Mouse (Mus musculus) olfactory bulb, adult 2 months (tissue): Measurements from ENCODE around the gene Fam185a. TPM values are rescaled to one million over a fixed set of nuclear protein-coding genes. Genes with fewer than 3 reads are reported as not detected.

Experiments used
- H3K27ac ChIP-seq: fragments of 200-500 bp; 2 replicates; pipeline ENCODE4 v1.5.1; 2012; ENCODE audit warnings: low read depth, low read length; ENCODE audit not compliant: insufficient read depth
- H3K4me1 ChIP-seq: fragments of 200-500 bp; 2 replicates; pipeline ENCODE4 v1.6.1; 2012; ENCODE audit warnings: low read length; ENCODE audit not compliant: control insufficient read depth, insufficient read depth
- H3K4me3 ChIP-seq: fragments of 200-500 bp; 2 replicates; pipeline ENCODE4 v1.5.1; 2012; ENCODE audit warnings: mild to moderate bottlenecking, low read depth, low read length, moderate library complexity; ENCODE audit not compliant: insufficient read depth
- CTCF ChIP-seq: fragments of 200-500 bp; IDR thresholded peaks from 2 replicates; pipeline ENCODE4 v1.5.1; 2012; ENCODE audit warnings: low read depth, mild to moderate bottlenecking, low read length, moderate library complexity; ENCODE audit not compliant: insufficient read depth
- POLR2A ChIP-seq: fragments of 200-500 bp; IDR thresholded peaks from 2 replicates; pipeline ENCODE4 v1.6.1; 2012; ENCODE audit warnings: mild to moderate bottlenecking, low read depth, low read length, moderate library complexity; ENCODE audit not compliant: insufficient read depth
- WGBS: fragments of 180-500 bp; shearing (Covaris S2); methylation state at CpG from one replicate; pipeline ENCODE4 v1.1.7; 2018; 5-methylcytosine and 5-hydroxymethylcytosine counted together
- polyA plus RNA-seq: library from polyadenylated mRNA; stranded (reverse); fragments of >200 nt; gene quantifications from 2 replicates; pipeline ENCODE4 v1.2.4, GENCODE M21; 2012; ENCODE audit warnings: low replicate concordance; ENCODE audit not compliant: missing spikeins, insufficient read depth, insufficient read length

Gene Fam185a
- polyA plus RNA-seq: not detected in 2 replicates

DNA sequence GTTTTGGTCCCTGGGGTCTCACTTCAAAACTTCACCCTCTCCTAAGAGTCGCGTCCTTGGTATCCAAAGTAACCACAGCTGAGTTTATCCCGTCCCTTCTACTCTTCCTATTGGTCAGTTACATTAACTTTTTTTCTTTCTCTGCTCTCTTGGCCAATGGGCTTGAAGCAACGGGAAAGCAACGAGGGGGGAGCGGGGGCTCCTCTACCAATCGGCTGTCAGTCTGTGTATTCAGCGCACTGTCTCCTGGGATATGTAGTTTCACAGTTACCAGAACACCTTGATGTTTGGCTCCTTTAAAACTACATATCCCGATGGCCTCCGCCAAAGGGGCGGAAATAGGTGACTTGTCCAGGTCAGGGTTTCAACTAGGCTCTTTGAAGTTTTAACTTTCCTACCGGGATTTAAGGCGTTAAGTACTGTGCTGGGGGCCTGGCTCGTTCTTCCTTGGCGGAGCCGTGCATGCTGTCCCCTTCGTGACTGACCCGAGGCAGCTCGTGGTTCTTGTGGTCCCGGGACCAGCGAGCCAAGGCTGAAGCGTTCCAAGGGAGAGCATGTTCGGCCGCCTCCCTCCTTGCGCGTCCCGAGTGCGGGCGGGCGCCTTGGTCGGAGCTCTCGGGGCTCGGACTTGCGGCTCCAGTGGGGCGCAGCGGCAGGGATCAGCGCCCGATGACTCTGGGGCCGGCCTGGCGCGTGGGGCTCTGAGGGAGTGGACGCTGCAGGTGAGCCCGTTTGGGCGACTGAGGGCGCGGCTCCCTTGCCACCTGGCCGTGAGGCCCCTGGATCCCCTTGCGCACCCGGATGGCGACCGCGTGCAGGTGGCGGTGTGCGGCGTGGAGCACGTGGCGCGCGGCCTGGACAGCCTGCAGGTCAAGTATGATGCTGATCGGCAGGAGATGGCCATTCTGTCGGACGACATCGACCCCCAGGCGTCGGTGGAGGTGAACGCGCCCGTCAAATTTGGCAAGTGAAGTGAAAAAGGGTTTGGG, at the start of gene Fam185a, which contains the start of gene Ccdc146:
TSS of gene Fam185a (plus strand) at position 345 of the 989 bp plus-strand sequence.
TSS of gene Ccdc146 (minus strand) at position 64 of the 989 bp plus-strand sequence.
- H3K4me3 ChIP-seq: peak within 1 kb of the TSS; percentile 87
- WGBS: under 1% methylated on average over 68 of the region's 68 CpGs
- TF ChIP-seq CTCF (no peak), POLR2A (no peak)
- 0 out of 2 replicates have a peak, but pooled peaks cover 3% of the 10 kb centered on the region for H3K4me1 ChIP-seq
- no peak within 1 kb of the TSS for H3K27ac ChIP-seq

GRCm38 (mm10) chr5:21376935-21377334, 47.8 kb upstream of the Fam185a start:
- WGBS: 84% methylated on average over 4 of the region's 4 CpGs

DNA sequence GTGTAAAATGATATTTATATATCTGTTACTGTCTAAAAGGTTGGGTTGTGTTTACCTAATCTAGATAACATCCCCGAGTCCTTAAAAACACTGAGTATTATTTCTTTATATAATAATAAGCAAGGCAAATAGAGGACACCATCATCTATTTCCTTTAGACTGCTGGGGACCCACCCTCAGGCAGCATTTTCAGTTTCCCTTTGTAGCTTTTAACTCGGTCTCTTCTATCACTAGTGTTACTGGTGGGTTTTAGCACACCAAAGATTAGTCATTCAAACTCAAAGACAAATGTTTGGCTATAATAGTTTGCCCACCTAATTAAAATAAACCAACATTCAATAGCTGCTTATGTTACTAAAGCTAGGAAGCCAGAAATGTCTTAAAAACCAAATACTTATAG, 46.4 kb upstream of the Fam185a start:
- WGBS: 88% methylated on average over 2 of the region's 2 CpGs
- Histone ChIP-seq H3K4me1 (no peaks in the 10 kb centered on the region), H3K4me3 (no peak overlapping the region), H3K27ac (no peak overlapping the region)
- TF ChIP-seq POLR2A: no peak
- no peak for TF ChIP-seq CTCF

More at GRCm38 (mm10) chr5:21376935-21377334, 47.8 kb upstream of the Fam185a start:
- H3K4me1 ChIP-seq: peaks cover 8% of the 10 kb centered on the region
- no peak overlapping the region for H3K27ac ChIP-seq
- H3K4me3 ChIP-seq: no peak overlapping the region
- TF ChIP-seq POLR2A: no peak
- no peak for TF ChIP-seq CTCF

DNA sequence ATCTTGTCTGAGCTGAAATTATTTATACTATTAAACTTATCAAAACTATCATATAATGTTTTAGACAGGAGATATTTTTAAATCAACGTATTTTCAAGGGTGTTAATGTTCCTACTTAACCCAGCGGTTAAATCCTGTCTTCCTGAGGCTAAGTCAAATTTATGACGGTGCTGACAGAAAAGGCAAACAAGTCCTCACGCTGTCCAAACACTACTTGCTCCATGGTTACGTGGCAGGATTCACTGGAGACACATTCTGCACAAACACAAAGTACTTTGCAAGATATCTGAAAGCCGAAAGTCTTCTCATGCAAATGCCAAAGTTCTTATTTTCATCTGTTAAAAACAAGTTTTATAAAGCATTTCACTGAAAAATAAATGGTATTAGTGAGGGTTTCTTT, 42.8 kb upstream of the Fam185a start:
- 79% methylated on average over 6 of the region's 6 CpGs for WGBS
- no peaks in the 10 kb centered on the region for H3K4me1 ChIP-seq
- no peak overlapping the region for H3K27ac ChIP-seq
- H3K4me3 ChIP-seq: no peak overlapping the region
- TF ChIP-seq POLR2A: no peak
- no peak for TF ChIP-seq CTCF

DNA sequence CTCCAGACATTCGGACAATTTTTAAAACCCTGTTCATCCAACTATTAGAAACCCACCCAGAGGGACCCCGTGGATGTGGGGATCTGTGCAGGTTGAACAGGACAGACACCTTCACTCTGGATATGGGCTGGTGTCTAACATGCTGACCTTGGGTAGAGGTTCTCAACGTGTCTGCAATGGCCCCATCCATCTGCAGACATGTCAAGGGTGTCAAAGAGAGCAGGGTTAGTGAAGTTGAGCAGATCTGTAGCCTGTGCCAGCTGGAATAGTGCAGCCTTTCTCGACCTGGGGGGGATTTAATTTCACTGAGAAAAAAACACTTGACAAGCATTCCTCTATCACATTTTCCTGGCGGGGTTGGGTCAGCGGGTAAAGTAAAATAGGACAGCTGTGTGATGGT, 42.1 kb upstream of the Fam185a start:
- Histone ChIP-seq H3K4me1 (no peaks in the 10 kb centered on the region), H3K4me3 (no peak overlapping the region), H3K27ac (no peak overlapping the region)
- TF ChIP-seq CTCF (no peak), POLR2A (no peak)
- 72% methylated on average over 6 of the region's 6 CpGs for WGBS

DNA sequence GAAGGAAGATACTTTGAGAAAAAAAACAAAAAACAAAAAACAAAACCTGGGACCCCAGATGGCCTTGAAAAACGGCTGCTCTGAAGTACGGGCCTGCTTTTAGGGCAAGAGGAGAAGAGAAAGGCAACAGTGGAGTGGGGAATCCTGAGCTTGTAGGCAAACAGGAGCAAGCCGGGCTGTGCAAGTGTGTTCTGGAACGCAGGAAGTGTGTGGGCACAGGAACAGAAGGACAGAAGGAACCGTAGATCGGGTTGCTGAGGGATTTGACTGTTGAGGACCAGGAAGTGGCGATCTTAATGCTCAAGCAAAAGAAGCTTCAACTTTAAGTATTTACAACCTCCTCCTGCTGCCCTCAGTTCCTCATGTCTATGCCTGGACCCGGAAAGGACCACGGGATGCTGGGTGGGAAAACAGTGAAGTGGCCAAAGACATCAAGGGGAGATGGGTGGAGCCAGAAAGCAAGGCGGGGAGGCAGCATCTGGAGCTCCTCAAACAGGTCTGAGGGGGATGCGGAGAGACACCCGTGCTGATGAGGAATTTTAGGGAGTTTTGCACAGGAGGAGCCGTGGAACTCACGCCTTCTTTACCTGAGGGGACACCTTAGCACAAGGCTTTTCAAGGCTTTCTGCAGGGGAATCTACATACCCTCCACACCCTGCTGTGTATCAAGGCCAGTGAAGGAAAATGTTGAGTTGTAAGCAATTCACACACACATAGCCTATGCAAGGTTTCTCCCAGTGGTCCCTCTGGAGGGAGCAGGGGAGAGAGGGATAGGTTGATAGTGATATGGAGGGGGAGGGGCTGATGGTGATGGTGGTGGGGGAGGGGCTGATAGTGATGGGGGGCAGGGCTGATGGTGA, 41.1 kb upstream of the Fam185a start:
- Histone ChIP-seq H3K4me3 (no peak overlapping the region), H3K4me1 (no peaks in the 10 kb centered on the region), H3K27ac (no peak overlapping the region)
- no peak for TF ChIP-seq POLR2A
- TF ChIP-seq CTCF: no peak
- WGBS: 65% methylated on average over 14 of the region's 14 CpGs

DNA sequence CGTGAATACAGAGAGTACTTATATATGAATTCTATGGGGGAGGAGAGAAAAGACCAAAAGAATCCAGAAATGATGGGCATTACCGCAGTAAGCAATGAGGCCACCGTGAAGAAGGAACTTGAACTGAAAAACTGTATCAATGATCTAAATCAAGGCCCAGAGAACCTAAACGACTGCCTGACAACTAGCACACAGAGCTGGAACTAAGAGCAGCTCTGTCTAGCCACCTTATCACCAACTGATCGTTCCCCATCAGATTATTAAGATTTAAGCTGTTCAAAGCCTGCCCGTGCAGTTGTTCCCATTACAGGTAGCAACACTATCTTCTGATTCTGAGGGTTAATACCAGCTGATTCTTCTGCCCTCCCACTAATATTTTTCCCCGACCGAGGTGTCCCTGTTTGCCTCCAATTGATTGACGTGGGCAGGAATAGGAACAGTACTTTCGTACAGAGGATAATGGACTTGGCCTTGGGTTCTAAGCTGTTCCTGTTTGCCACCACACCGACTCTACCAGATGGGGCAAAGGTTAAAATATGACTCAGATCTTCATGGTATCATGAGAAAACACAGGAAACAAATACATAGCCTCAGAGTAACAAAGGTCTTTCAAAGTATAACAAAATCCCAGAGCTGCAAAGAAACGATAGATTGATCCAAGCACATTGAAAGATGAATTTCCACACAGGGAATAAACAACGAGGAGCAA, 40.4 kb upstream of the Fam185a start:
- WGBS: 83% methylated on average over 13 of the region's 13 CpGs
- H3K4me1 ChIP-seq: no peaks in the 10 kb centered on the region
- no peak overlapping the region for H3K4me3 ChIP-seq
- TF ChIP-seq CTCF (no peak), POLR2A (no peak)
- H3K27ac ChIP-seq: no peak overlapping the region

GRCm38 (mm10) chr5:21384976-21385375, 39.8 kb upstream of the Fam185a start:
- WGBS: 94% methylated on average over 9 of the region's 9 CpGs

More at GRCm38 (mm10) chr5:21384976-21385375, 39.8 kb upstream of the Fam185a start:
- Histone ChIP-seq H3K4me1 (no peaks in the 10 kb centered on the region), H3K4me3 (no peak overlapping the region), H3K27ac (no peak overlapping the region)
- no peak for TF ChIP-seq POLR2A
- TF ChIP-seq CTCF: no peak
